Mouse (Mus musculus): Measurements from ENCODE around the gene Proca1.

DNA sequence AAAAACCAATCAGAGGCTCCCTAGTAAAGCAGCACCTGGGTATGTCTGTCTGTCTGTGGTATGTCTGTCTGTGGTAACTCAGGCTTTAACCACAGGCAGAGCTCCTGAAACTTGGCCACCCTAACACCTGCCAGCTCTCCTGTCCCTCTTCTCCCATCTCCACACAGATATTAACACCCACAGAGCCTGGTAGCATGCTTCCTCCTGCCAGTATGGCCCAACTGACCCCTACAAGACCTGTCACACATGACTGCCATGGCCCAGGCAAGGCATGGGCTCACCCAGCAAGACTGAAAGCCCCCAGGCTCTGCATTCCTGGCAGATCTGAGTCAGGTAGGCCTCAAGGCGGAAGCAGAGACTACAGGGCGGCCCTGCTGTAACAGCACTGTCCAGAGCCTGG lies 30.1 kb upstream of the Proca1 start:
- TF ChIP-seq CTCF (IDR thresholded peaks at IDR 0.05) (no peak), EP300 (IDR thresholded peaks at IDR 0.05) (no peak)
